Mouse (Mus musculus) layer of hippocampus, adult 9-10 months (tissue): ENCODE results near the gene Bicra.

ENCODE experiments used
- DNase-seq: peaks from one replicate; pipeline ENCODE4 v3.0.0; 2022; ENCODE audit warnings: low spot score

Bicra gene

GRCm38 (mm10) chr7:16014521-16015175 lies 33.1 kb downstream of the Bicra start:
- DNase-seq = no peak

- no peak for DNase-seq
These were observed 33.9 kb downstream of the Bicra start for GRCm38 (mm10) chr7:16013722-16014275.

DNA sequence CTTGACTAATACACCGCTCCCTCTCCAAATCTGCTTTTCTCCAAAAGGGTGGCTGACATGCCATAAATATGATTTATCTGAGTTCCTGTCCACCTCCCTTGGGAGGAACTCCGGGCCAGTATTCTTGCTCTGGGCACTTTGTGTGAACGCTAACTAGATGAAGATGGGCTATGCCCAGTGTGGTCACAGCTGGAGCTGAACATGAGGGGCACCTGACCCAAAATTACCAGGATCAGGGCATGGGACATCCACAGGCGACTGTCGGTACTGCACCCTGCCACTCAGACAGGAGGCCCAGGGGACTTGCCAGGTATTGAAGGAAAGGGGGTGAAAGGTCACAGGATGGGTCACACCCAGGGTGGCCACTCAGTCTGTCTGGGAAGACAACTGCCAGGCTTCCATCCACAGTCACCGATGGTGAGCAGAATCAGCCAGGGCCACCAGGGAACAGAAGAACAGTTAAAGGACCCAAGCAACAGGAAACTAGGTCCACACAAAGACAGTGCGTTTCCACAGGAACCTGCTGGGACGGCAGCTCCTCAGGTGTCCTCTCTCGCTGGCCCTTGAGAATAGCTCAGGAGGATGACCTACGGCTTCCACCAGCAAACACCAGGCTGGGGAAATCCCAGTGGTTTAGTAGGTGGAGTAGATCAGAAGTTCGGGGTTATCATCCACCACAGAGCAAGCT lies 35.0 kb downstream of the Bicra start:
- DNase-seq = no peak

DNA sequence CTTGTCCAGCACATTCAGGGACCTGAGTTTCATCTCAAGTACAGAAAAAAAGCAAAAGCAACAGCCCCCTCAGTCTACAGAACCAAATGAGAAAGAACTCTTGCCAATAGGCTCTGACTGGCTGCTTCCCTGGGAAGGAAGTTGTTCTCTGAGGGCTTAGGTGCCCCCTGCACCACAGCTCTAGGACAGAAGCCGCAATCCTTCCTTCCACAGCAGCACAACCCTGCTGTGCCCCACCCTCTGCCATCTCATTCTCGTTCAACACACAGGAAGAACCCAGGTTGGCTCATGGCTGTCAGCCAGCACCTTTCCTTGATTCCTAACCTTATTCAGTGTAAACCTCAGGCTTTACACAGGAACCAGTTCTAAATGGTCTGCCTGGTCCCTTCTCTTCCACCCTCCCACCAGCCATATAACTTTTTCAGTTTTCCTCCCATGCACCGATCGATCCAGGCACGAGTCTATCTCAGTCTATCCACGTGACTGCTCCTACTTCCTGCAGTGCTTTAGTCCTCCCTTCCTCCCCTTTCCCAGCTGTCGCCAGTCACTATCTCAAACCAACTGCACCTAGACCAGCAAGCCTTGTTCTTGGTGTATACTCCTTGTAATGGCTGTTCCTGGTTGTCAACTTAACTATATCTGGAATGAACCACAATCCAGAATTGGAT lies 36.2 kb downstream of the Bicra start:
- no peak for DNase-seq

GRCm38 (mm10) chr7:16010649-16011048 lies 37.1 kb downstream of the Bicra start:
- no peak for DNase-seq

DNA sequence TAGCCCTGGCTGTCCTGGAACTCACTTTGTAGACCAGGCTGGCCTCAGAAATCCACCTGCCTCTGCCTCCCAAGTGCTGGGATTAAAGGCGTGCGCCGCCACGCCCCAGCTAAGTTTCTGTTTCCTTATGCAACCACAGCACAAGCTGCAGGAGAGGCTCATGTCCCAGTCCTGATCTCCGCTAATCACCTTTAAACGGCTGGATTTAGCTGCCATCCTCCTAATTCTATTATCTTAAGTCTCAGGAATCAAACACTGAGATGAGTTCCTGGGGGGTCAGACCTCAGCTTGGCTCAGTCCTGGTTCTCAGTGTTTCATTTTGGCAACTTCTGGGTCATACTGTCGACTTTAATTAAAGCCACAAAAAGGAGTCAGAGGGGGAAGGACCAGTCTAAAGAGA lies 38.1 kb downstream of the Bicra start:
- no peak for DNase-seq

DNA sequence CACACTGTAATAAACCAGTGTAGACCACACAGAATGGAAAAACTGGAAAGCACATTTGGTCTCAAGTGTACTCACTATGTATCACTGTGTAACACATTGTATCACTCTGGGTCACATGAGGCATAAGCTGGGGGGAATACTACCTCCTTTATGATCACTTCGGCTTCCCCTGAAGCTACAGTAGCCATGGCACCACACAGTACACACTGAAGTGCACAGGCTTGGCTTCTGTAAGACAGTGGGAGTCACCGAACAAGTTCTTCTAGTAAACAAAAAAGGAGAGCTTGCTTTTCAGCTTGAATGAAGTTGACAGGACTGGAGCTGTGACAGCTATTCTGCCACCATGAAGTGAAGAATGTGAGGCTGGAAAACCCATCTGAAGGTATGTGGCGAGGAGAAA lies 42.7 kb downstream of the Bicra start:
- DNase-seq = no peak

- no peak for DNase-seq
These were observed 43.4 kb downstream of the Bicra start for GRCm38 (mm10) chr7:16004177-16004856.

DNA sequence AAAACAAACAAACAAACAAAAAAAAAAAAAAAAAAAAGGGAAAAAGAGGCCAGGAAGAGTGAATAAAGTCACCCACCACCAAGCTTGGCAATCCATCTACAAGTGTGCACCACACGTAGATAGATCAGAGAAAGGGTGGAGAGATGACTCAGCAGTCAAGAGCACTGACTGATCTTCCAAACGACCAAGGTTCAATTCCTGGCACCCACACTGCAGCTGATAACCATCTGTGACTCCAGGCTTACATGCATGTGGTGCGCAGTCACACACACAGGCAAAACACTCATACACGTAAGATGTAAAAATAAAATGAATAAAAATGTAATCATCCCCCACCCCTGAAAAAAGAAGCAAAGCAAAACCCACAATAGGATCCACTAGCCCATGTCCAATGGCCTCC lies 44.7 kb downstream of the Bicra start:
- DNase-seq = no peak

DNA sequence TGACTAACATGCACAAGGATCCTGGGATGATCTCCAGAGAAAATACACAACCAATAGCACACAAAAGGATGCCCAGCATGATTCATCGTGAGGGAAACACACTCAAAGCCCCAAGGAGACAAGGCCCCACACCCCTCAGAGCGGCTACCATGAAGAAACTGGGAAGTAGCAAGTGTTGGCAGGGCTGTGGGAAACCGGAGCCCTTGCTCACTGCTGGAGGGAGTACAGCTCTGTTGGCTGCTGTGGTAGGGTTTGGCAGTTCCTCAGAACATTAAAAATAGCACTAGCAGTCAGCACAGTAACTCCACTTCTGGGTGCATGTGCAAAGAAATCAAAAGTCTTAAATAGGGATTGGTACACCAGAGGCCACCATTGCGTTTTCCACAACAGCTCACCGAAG lies 45.5 kb downstream of the Bicra start:
- peak; percentile 63 for DNase-seq

DNA sequence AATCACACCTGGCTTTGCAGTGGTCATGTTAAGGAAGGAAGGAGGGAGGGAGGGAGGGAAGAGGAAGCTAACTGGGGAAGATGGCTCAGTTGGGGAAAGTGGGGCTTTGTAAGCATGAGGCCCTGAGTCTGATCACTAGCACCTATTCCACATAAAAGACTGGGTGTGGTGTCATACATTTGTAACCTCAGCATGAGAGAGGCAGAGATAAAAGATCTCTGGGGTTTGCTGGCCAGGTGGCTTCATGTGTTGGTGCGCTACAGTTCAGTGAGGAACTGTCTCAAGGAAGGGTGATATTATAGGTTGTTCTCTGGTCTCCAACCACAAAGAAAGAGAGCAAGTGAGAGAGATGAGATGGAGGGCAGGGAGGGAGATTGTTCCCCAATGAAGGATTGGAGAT lies 46.0 kb downstream of the Bicra start:
- no peak for DNase-seq

DNA sequence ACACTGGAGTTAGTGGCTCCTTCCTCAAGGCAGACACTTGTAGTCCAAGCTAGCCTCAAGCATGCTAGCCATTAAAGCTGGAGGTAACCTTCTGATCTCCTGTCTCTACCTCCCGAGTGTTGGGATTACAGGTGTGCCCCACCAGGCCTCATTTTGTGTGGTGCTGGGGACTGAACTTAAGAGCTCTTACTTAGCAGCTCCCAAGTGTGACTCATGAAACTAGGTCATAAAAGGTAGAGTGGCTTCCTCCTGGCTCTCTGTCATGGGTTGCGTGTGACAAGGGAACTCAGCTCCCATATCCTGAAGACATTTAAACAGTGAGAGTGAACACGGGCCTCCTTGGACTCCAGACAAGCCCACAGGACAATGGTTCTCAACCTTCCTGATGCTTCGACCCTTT lies 53.9 kb downstream of the Bicra start:
- no peak for DNase-seq

GRCm38 (mm10) chr7:15993152-15993551 lies 54.6 kb downstream of the Bicra start:
- DNase-seq = no peak

GRCm38 (mm10) chr7:15991764-15992163 lies 56.0 kb downstream of the Bicra start:
- DNase-seq = no peak

- no peak for DNase-seq
These were observed 59.9 kb downstream of the Bicra start for GRCm38 (mm10) chr7:15987661-15988356.

DNA sequence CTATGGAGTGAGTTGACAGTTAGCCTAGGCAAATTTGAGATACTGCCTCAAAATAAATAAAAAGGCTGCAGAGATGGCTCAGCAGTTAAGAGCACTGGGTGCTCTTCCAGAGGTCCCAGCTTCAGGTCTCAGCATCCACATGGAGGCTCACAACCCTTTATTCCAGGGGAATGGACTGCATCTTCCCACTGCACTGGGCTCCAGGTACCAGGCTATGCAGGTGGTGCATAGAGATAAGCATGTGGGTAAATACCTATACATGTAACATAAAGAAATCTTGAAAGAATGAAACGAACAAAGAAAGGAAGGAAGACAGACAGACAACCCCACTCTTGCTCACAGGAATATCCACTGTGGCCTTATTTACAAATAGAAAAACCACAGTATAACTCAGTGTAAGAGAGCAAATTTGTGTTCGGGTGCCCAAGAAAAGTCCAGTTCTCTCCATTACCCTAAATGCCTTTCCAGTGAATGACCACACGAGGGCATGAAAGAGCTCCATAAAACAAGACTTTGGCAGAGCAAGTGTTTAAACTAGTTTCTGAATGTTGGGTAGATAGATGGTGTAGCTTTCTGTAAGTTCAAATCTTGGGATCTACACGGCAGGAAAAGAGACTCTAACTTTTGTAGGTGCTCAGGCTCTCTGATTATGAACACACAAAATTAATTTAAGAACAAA lies 64.9 kb downstream of the Bicra start:
- DNase-seq = no peak

- DNase-seq = no peak
These were observed 66.2 kb downstream of the Bicra start for GRCm38 (mm10) chr7:15981538-15981937.

GRCm38 (mm10) chr7:15980246-15980645 lies 67.5 kb downstream of the Bicra start:
- no peak for DNase-seq

DNA sequence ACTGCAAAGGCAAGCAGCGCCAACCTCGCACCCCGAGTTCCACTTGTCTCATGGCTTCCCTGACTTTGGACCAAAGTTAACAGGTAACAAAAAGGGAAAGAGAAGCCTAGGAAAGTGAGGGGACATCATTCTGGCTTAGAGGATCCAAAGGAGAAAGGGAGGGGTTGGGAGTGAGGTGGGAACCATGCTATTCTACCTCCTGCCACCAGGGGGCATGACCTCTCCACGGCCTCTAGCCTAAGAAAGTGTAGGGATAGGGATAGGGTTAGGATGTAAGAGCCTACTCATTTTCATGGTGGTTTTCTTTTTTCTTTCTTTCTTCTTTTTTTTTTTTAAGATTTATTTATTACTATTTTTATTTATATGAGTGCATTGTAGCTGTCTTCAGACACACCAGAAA lies 71.8 kb downstream of the Bicra start:
- DNase-seq = no peak

GRCm38 (mm10) chr7:15975451-15975850 lies 72.3 kb downstream of the Bicra start:
- DNase-seq = no peak

- DNase-seq = peak; percentile 38
These were observed 73.0 kb downstream of the Bicra start for GRCm38 (mm10) chr7:15974712-15975111.
